8 mouse cellular contexts compared by ENCODE assay signal in genomic region chr6:108249031-108249917, GRCm38 (mm10). TPM values are rescaled to one million over a fixed set of nuclear protein-coding genes. Genes with fewer than 3 reads are reported as not detected.
A peak's percentile ranks its signal among the peaks of the same experiment; 100 is the strongest.
DNase-seq lines count a peak whose midpoint lies in the region; ATAC-seq and TF ChIP-seq lines count a peak whose summit lies in the region.

No protein-coding gene starts in this region.

- peaks cover 6% of the 10 kb centered on the region for H3K4me1 ChIP-seq in testis, adult 2 months (ENCODE audit: control insufficient read depth, insufficient read depth, low read length)
- peaks cover 12 to 51% of the 10 kb centered on the region in 2 experiments for H3K4me1 ChIP-seq in heart, embryonic 14.5 days (ENCODE audit: control insufficient read depth in 2 of 2, insufficient read depth in 2 of 2, low read length in 2 of 2)
- peaks cover 27% of the 10 kb centered on the region for H3K4me1 ChIP-seq in limb, embryonic 13.5 days
- peaks cover 23% of the 10 kb centered on the region for H3K4me1 ChIP-seq in stomach, embryonic 16.5 days (ENCODE audit: control insufficient read depth, insufficient read depth, low read length)

- H3K36me3 ChIP-seq in testis, adult 2 months (ENCODE audit: control insufficient read depth, insufficient read depth, low read length), result no peaks in the 10 kb centered on the region
- H3K36me3 ChIP-seq in heart, embryonic 14.5 days (ENCODE audit: control insufficient read depth, insufficient read depth, low read length), result no peaks in the 10 kb centered on the region
- no peaks in the 10 kb centered on the region for H3K36me3 ChIP-seq in limb, embryonic 13.5 days
- no peaks in the 10 kb centered on the region for H3K36me3 ChIP-seq in stomach, embryonic 16.5 days (ENCODE audit: control insufficient read depth, insufficient read depth, low read length)

- WGBS in heart, embryonic 14.5 days, result 36% methylated on average over 9 of the region's 9 CpGs
- 31% methylated on average over 9 of the region's 9 CpGs for WGBS in limb, embryonic 13.5 days
- WGBS in stomach, embryonic 16.5 days, result 34% methylated on average over 9 of the region's 9 CpGs

- TF ChIP-seq CTCF in testis, adult 2 months (IDR thresholded peaks at IDR 0.05; ENCODE audit: control insufficient read depth, insufficient read depth, insufficient replicate concordance, low read depth, low read length), result no peak

- TF ChIP-seq POLR2A in testis, adult 2 months (IDR thresholded peaks at IDR 0.05; ENCODE audit: control insufficient read depth, low read depth, low read length), result no peak

- H3K27me3 ChIP-seq in testis, adult 2 months (ENCODE audit: control insufficient read depth, insufficient read depth, low read length), result no peaks in the 10 kb centered on the region
- no peaks in the 10 kb centered on the region for H3K27me3 ChIP-seq in heart, embryonic 14.5 days (ENCODE audit: control insufficient read depth, insufficient read depth, low read length)
- no peaks in the 10 kb centered on the region for H3K27me3 ChIP-seq in limb, embryonic 13.5 days
- H3K27me3 ChIP-seq in stomach, embryonic 16.5 days (ENCODE audit: control insufficient read depth, insufficient read depth, low read length), result no peaks in the 10 kb centered on the region

- no peak overlapping the region for H3K4me3 ChIP-seq in testis, adult 2 months (ENCODE audit: control insufficient read depth, low read depth, low read length)
- no peak overlapping the region for H3K4me3 ChIP-seq in heart, embryonic 14.5 days (ENCODE audit: control insufficient read depth in 1 of 2, insufficient read depth in 1 of 2, low read depth in 1 of 2, low read length in 2 of 2)
- no peak overlapping the region for H3K4me3 ChIP-seq in limb, embryonic 13.5 days
- H3K4me3 ChIP-seq in stomach, embryonic 16.5 days (replicated peaks; ENCODE audit: low read length), result no peak overlapping the region

- DNase-seq in testis, postnatal 14 days (ENCODE audit: low spot score), result no peak
- DNase-seq in spleen, postnatal 14 days (ENCODE audit: low spot score in 2 of 2), result no peak
- no peak for DNase-seq in c-Kit-positive CD71-positive TER-119-positive erythroid progenitor cells, embryonic 14.5 days (ENCODE audit: low spot score)
- DNase-seq in adrenal gland, postnatal 4 days (ENCODE audit: low spot score in 2 of 2), result no peak

- H3K9me3 ChIP-seq in heart, embryonic 14.5 days (ENCODE audit: control insufficient read depth, low read length), result no peaks in the 10 kb centered on the region
- no peaks in the 10 kb centered on the region for H3K9me3 ChIP-seq in limb, embryonic 13.5 days
- H3K9me3 ChIP-seq in stomach, embryonic 16.5 days (replicated peaks; ENCODE audit: control insufficient read depth, low read length), result no peaks in the 10 kb centered on the region

- no peak overlapping the region for H3K9ac ChIP-seq in heart, embryonic 14.5 days (ENCODE audit: low read length)
- no peak overlapping the region for H3K9ac ChIP-seq in limb, embryonic 13.5 days
- no peak overlapping the region for H3K9ac ChIP-seq in stomach, embryonic 16.5 days (ENCODE audit: low read length)

- no peak overlapping the region; the same call in 1 of the 2 replicates for H3K4me2 ChIP-seq in heart, embryonic 14.5 days (ENCODE audit: low read length)
- H3K4me2 ChIP-seq in limb, embryonic 13.5 days (replicated peaks), result peak overlapping the region; percentile 4; the same call in 1 of the 2 replicates
- 0 out of 2 replicates have a peak overlapping the region, but pooled peaks have one; percentile 13 for H3K4me2 ChIP-seq in stomach, embryonic 16.5 days (ENCODE audit: low read depth, low read length)

- ATAC-seq in heart, embryonic 14.5 days (ENCODE audit: insufficient number of reproducible peaks, insufficient read depth, low FRiP score, low read depth), result no peak
- ATAC-seq in limb, embryonic 13.5 days (ENCODE audit: low FRiP score, low read depth), result peak; percentile 78
- ATAC-seq in stomach, embryonic 16.5 days (ENCODE audit: insufficient read depth, low FRiP score), result peak; percentile 38; the same call in 1 of the 2 replicates

- peak overlapping the region; percentile 57; the same call in 1 of the 2 replicates for H3K27ac ChIP-seq in testis, adult 2 months (ENCODE audit: control insufficient read depth, insufficient read depth, low read depth, low read length)
- peak overlapping the region; percentile 68 to 71 for H3K27ac ChIP-seq in heart, embryonic 14.5 days (replicated peaks in 1 of 2; ENCODE audit: control insufficient read depth in 1 of 2, insufficient read depth in 1 of 2, low read depth in 2 of 2, low read length in 2 of 2)
- peak overlapping the region; percentile 73 for H3K27ac ChIP-seq in limb, embryonic 13.5 days
- peak overlapping the region; percentile 68 for H3K27ac ChIP-seq in stomach, embryonic 16.5 days (ENCODE audit: low read length)

RNA-seq across cellular contexts. Expression of gene Itpr1, which starts 36.4 kb away (rescaled TPM):
- polyA plus RNA-seq in testis, adult 2 months (2012; rRNA removed), result 7.3 and 7.6 TPM in 2 replicates
- polyA plus RNA-seq in heart, embryonic 14.5 days (2014; fragmentation: Nextera tagmentation; extraction: Ambion mirVana), result 16.6 and 18.9 TPM in 2 replicates
- 9.4 and 10.8 TPM in 2 replicates for polyA plus RNA-seq in limb, embryonic 13.5 days (2015; fragmentation: Nextera tagmentation; extraction: Ambion mirVana)
- polyA plus RNA-seq in stomach, embryonic 16.5 days (2015; fragmentation: Nextera tagmentation; extraction: Ambion mirVana), result 9.9 and 11.4 TPM in 2 replicates
- total RNA-seq in adrenal gland, postnatal 4 days (2021), result 100 to 1,000 TPM; 106 to 129 TPM
